Mouse (Mus musculus): ENCODE measurements at regions not wholly inside any gene's neighbourhood (a gene's known extent, or its start where the extent isn't known, plus 50 kb on each side); places are given as distances from the start of the nearest gene placed in this dataset.

DNA sequence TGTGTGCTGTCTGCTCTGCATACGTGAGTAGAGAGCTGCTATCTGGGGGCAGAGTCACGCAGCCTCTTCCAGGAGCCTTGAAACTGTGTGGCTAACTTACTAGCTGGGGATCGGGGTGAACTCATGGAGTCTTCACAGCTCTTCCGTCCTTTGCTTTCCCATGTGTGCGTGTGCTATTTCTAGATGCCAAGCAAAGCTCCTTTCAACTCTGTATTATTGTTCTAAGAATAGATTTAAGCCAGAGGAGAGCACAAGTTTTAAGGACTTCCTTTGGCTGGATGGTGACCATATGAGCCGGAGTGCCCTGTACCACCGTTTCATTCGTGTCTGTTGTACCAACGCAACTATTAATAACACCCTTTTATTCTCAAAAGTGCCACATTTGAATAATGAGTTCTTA is 254.0 kb downstream of the Gm12728 start:
- DNase-seq (ENCODE audit: low spot score): no peak

DNA sequence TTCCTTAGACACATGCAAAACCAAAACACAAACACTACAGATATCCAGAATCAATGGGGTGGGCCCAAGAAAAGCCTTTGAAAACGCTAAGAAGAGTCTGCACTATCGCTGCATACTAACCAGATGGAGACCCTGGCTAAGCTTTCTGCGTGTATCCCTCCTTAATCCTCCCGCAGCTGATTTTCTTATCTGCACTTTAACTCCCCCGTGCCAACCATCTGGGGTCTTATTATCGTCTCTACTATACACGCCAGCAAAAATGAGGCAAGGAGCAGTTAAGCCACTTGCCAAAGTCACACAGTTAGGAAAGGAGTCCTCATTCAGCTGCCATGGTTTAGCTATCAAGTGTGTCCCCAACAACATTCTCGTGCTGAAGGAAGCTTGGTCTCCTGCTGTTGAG is 258.4 kb downstream of the Gm12728 start:
- no peak for DNase-seq (ENCODE audit: low spot score)

DNA sequence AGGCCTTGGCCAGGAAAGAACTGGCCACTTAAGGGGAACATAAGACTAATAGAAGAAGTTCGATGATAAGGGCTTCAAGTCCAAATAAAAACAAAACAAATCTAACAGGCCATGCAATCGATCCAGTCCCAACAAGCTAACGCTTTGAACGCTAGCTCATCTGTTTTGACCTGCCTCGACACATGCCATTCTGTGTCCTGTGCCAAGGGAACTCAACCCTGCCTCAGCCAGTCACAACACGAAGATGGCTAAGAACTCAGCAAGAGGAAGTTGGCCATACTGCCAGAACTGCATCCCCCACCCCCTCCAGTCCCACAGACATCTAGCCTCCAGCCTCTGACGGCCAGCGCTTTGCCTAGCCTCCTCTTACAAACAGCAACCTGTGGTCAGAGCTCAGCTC is 259.1 kb downstream of the Gm12728 start:
- no peak for DNase-seq (ENCODE audit: low spot score)

DNA sequence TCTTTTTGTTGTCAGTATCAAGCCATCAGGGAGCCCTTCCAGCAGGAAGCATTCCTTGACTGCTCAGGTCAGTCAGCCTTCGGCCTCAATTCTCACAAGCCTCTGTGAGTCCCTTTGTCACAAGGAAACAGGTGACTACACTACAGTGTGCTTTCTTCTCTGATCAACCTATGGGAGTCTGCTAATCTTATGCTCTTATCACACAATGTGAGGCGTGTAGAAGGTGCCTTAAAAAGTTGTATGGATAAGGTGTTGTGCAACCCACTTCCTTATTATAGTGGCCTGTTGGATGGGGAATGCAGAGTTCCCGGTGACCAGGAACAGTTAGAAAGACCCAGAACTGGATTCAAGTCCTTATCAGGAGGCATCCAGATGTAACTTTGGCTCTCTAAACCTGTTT is 260.2 kb downstream of the Gm12728 start:
- no peak for DNase-seq (ENCODE audit: low spot score)

DNA sequence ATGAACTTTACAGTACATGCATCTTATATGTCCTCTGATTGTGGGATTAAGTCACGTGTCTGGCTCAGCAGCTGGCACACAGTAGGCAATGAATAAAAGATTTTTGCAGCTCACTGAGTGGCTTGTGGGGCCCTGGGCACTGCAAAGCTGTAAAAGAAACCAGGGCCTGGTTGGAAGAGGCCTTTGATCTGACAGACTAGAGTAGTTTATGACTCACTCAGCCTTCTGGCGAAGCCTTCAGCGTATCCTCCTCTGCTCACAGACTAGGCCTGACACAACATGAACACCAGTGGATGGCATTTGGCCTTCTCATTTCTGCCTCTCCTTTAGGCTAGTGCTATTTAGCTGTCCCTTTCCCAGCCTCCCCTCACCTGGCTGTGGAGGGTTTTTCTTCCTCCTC is 260.6 kb downstream of the Gm12728 start:
- no peak for DNase-seq (ENCODE audit: low spot score)

DNA sequence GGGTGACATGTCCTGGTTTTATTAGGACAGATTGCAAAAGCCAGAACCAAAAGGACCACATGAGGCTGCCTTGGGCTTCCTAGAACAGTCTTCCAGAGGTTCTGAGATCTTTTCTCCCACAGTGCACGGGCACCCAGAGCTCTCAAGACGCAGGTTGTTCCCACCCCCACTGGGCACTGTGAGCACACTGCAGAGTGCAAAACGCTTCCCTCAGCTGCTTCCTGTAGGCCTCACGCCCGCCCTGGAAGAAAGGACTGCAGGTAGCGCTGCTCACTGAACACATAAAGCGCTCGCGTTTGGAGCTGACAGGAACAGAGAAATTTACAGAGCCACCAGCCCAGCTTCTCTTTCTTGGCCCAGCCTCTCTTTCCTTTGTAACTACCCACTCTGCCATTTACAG is 262.5 kb upstream of the Usp24 start:
- DNase-seq (ENCODE audit: low spot score): no peak

DNA sequence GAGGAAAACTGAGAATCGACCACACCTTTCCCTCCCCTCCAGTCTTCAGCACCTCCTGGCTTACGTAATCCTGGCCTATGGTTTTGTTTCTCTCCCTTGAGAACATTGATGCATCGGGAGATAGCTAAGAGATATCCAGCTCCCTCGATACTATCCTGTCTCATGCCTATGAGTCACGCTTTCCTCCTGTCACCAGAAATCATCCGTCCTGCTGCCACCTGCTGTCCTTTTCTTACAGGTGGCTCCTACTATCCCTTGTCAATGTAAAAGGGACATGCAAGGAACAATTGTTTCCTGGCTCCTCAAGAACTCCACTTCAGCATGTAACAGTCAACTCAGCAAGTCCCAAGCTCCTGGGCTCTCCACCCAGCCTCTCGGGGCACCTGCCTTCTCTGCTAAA is 261.7 kb upstream of the Usp24 start:
- no peak for DNase-seq (ENCODE audit: low spot score)

DNA sequence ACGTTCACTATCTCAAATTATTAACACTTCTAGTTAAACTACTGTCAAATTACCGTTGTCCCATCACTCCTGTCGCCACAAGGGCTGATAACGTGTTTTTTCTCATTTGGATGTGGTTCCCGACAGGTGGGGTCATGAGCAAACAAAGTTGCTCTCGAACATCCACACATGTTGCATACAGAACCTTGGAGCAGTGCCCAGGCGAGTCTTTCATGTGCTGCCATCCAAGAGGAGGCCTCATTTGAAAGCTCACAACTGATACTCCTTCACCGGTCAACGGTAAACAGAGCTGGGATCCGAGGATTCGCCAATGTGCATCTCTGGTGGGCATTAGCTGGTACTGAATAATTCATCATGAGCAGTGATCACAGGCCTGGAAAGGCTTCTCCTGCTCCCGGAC is 253.4 kb upstream of the Usp24 start:
- no peak for DNase-seq (ENCODE audit: low spot score)

DNA sequence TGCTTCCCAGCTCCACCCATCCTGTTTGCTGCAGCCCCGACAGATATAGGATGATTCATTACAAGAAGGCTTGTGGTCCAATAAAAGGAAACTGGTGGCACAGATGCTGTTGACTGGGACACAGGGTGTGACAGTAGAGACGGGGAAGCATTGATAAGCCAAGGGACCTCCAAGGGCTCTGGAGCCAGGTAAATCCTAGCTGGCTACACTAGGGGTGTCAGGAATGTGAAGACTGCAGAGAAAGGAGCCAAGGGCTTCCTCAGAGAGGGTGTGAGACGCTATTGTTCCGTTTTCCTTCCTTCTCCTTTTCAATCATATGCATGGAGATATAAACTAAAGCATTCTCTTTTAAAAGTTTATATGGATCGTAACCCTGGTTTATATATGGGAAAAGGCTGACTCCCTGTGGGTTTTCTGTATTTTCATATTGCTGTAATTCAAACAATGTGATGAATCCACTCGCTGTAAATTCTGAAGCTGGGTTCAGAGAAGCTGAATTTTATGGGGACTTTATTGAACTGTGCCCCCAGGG is 252.1 kb upstream of the Usp24 start:
- no peak for DNase-seq (ENCODE audit: low spot score)

DNA sequence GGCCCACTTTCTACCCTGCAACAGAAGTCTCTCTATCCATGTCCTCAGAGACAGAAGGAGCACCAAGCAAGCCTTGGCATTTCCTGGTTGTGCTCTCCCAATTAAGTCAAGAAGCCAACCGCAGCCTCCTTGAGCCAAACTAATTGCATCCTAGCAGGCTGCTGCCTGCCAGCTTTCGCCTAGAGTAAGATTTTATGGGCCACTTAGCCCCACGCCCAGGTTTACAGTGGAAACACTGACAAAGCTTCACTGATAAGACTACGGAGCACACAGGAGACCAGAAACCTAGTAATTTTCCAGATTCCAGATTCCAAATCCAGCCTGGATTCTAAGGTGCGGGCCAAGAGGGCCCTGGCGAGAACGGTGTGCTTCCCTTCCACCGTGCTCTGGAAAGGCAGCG is 249.0 kb upstream of the Usp24 start:
- no peak for DNase-seq (ENCODE audit: low spot score)

DNA sequence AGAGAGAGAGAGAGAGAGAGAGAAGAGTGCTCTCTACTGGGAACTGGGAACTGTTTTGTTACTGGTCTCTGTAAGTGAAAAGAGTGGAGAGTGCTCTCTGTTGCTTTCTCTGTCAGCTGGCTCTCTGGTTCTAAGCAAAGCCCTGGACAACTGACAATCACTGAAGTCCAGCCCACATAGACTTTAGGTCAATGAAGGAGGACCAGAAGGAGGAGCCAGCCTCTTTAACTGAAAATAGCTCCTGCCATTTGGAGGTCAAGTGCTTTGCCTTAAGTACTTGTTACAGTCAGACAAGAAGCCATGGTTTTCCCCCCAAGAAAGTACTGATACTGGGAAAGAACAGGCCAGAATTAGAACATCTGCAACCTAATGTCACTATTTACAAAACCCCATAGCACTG is 232.5 kb upstream of the Usp24 start:
- DNase-seq (ENCODE audit: low spot score): no peak

DNA sequence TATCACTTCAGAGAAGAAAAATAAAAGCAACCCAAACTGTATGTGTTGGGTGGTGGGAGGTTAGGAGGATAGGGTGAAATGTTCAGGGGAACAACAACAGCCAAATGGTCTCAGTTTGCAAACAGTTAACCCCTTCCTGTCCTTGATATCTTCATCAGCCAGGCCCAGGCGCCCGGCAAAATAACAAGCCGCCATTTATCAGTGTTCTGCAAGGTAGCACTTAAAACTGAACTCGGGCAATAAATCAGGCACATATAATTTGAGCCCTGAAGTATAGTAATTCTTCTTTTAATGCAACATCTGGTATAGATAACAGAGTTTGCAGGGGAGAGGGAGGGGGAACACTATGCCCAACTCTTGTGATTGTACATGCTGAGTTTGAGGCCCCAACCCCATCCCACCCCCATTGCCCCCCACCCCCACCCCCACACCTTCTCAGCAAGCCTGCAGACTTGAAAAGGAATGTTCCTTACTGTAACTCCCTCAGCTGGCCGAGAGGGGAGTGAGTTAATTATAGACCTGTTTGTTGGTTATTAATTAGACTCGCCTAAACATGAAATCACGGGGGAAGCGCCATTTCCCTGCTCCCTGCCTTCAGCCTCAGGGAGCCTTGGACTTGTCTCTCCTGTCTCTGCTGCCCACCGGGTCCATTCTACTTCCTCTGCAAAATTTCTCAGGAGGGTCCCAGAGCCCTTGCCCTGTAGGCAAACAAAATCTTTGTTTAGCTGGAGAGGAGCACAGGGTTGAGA is 223.9 kb upstream of the Usp24 start:
- DNase-seq (ENCODE audit: low spot score): no peak

DNA sequence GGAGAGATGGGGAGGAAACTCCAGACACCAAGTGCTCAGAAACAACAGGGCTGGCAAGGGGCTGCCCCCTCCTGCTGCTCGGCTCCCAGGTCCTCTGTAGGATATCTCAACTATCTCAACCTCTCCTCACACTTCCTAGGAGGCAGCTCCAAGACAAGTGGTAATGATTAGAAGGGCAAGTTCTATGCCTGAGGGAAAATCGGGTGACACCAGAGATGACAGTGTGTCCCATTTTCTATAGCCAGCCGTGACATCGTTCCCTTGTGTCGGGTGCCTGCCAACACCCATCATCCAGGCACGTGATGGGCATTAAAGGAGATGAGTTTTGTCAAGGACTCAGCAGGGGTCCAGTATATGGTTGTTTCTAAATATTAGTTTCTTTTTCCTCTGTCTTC is 223.3 kb upstream of the Usp24 start:
- no peak for DNase-seq (ENCODE audit: low spot score)

DNA sequence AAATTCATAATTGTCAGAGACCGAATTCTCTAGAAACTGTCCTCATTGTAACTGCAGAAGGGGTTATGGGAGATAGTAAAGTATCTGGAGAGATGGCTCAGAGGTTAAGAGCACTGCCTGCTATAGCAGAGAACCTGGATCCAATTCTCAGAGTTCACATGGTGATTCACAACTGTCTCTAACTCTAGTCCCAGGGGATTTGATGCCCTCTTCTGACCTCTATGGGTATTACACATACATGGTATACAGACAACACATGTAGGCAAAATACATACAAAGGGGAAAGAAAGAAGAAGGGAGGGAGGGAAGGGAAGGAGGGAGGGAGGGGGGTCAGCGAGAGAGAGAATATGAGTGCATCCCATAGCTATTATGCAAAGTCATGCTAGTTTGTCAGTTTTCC is 222.8 kb upstream of the Usp24 start:
- DNase-seq (ENCODE audit: low spot score): no peak

DNA sequence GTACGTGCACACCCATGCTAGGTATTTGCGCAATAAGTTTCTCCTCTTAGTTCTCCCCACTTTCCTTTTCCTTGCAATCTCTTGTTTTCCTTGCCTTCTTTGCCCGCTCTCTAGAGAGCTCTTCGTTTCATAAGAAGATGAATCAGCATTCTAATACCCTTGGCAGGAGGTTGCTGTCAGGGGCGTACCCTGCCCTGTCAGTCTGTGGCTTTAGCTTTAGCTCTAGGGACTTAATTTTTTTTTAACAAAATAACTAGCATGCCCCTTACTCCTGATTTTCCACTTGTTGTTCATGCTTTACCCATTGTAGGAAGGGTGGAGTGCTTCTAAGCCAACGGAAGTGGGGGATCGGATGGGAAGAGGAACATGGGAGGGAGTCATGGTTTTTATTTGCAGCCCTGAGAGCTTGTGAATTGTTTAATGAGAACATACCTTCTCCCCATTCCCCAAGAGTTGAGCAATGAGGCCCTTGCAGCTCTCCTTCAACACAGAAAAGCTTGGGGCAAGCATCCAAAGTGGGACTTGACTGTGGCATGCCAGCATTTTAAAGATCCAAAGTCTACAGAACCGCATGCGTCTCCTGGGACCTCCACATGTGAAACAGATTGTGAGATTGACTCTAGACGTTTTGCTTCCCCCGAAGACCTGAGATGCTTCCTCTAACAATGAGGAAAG is 221.0 kb upstream of the Usp24 start:
- no peak for DNase-seq (ENCODE audit: low spot score)

DNA sequence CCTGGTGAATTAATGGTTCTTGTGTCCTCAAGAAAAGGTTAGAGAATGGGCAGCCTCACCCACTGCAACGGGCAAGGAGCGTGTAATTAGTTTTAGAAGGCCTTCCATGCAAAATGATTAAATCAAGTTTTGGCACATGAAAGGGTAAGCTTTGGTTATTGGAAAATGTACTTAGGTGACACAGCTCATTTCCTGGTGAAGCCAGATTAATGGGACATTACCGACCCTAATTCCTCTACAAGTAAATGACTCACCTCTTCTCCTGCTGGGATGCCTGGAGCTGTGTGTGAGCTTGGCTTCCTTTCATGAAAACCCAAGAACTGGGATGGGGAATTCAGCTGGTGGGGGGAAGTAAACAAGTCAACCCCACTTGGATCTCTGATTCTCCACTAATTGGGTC is 219.9 kb upstream of the Usp24 start:
- DNase-seq (ENCODE audit: low spot score): no peak

DNA sequence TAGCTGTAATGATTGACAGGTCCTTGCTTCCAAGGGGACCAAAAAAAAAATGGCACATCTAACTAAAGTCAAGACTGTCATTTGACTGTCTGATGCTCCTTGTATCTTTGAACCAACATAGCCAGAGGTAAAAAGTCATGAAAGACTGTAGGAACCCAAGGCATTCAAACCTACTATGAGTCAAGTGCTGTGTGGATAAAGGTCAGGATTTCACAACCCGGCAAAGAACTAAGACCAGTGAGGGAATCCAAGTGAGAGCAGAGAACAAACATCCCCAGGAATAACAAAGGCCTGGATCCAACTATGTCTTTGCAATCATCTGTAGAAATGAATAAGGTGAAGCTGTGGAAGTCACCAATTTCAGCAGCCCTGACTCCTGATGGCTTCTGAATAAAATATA is 218.2 kb upstream of the Usp24 start:
- no peak for DNase-seq (ENCODE audit: low spot score)

DNA sequence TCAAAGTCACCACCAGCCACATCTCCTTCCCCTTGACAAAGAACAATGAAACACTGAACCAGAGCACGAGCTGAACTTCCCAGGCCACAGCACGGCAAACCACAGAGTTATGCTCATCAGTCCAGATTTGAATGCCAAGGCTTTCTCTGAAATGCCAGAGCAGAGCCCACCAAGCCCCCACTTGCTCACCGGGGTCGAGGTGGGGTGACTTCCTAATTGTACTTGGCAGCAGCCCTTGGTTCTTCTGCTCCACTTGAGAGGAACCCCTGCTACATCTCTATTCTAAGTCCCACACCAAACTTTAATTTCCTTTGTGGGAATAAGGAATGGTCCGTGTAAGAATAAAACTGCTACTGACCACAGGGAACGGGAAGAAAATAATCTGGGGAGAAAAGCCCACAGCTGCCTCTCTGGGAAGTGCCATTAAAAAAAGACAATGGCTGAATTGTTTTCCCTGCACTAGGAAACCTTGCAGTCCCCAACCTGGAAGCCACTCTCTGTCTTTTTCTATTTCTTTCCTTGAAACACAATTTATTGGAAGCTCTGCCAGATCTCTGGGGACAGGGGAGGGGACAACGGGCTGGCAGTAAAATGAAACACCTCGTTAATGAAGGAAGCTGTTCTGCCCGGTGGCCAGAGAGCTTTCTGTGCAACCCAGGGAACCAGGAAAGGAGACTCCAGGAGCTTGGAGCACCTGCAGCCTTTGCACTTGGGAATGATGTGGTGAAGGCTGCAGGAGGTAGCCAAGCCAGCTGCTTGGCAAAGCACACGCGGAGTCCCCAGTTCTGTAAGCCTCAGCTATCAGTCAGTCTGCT is 215.6 kb upstream of the Usp24 start:
- DNase-seq (ENCODE audit: low spot score): no peak

DNA sequence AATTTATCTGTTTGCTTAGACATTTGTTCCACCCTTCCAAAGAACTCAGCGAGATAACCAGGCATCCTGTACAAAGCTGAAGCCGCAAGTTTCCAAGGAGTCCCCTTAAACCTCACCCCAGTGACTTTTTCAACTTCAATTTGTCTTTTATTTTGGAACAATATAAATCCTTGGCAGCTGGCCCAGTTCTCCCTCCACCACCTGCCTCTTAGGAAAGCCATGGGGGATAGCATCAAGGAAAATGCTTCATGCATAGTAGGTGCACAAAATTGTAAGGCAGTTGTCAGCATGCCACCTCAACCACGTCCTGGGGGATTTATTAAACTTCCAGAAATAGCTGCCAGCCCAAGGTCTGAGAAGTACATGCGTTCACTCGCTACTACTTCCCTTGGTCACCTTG is 214.1 kb upstream of the Usp24 start:
- no peak for DNase-seq (ENCODE audit: low spot score)

DNA sequence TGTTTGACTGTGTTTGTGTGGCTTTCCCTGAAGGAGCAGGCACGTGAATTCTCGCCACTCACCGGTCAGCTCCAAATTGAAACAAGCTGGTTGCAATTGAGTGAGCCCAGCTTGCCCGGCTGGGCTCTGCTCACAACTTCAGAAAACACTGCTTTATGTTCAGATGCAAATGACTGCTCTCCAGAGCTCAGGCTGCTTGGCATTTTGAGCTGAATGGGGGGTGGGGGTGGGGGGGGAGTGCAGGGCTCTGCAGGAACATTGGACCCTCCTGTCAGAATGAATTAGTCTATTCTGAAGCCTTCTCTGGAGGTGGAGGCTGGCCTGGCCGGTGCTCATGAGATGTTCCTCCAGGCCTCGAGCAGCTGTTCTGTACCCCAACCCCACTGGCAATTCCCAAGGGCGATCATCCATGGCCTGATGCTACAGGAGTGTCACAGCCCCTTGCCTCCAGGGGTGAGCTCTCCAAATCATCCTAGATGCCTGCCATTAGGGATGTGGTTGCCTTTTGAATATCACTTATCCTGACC is 213.5 kb upstream of the Usp24 start:
- no peak for DNase-seq (ENCODE audit: low spot score)

DNA sequence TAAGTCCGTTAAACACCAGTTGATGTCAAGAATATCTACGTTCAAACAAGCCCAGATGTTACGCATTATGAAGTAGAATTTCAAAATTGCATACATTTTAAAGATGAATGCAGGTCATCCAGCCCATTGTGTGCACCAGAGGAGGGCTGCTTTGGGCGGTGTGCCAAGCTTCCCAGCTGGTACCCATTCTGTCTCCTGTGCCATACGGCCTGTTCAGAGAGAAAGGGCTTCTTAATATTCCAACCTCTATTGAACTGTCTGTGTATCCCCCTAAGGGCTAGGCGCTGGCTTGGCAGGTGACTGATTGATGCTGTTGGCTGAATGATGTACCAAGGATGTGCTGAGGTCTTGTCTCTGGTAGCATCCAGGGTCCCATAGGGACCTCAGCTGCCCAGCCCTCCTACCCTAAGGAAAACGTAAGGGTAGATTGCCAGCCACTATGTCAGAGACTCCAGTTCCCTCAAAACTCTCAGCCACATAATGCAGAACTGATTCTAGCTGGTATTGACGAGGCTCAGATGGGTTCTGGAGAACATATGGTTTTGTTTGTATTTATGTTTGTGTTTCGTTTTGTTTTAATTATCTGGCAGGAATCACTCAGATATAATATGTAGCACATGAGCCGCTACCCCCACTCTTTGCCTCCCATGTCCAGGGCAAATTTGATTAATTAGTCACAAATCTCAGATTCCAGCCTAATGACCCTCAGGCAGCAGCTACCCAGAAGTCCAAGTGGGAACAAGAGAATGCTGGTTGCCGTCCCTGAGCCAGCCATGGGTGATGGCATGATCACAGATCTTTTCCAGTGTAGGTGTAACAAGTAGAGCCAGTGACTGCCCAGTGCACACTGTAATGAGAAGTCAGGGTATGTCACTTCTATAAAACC is 212.0 kb upstream of the Usp24 start:
- DNase-seq (ENCODE audit: low spot score): no peak

DNA sequence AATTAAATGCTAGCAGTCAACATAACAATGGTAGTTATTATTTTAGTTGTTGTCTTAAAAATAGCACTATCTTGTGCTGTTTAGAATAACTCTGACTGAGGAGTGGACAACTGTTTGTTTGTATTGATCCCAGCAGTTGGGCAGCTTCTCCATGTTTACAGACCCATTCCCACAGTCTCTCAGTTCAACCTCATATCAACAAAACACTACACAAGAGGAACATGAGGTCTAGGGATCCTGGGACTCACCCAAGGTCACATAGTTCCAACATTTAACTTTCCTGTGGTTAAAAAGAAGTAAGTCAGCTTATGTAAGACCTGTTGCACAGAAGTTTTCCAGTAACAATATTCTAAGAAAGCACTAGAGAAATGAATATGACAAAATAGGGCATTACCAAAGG is 203.0 kb upstream of the Usp24 start:
- no peak for DNase-seq (ENCODE audit: low spot score)

Measured in spleen, adult 12 weeks (tissue).